Mouse (Mus musculus): ENCODE data around the gene Ngef. TPM values are rescaled to one million over a fixed set of nuclear protein-coding genes. Genes with fewer than 3 reads are reported as not detected.

Gene Ngef
- polyA plus RNA-seq, 1 experiment from 2014 or later, result 13.3 TPM

DNA sequence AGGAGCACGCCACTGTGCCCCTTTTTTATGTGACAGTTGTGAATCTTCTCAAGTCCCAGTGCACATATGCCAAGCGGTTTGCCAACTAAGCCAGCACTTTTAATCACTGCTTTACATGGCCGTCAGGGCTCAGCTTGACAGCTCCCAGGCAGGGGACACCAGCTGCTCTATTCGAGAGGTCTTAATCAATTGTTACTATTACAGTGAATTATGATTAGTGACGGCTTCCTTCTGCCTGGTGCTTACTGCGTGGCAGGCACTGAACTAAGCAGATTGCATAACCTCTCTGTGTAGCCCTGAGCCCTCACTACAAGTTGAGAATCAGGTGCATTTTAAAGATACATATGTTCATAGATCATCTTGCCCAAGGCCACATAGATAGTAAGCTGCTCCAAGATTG lies 683 bp upstream of the Ngef start:
- 25% methylated on average over 6 of the region's 6 CpGs for WGBS
- Histone ChIP-seq H3K9ac (ENCODE audit: low read depth, low read length) (0 out of 2 replicates have a peak overlapping the region, but pooled peaks have one; percentile 18), H3K9me3 (ENCODE audit: control insufficient read depth) (no peaks in the 10 kb centered on the region), H3K27me3 (replicated peaks; ENCODE audit: control insufficient read depth, insufficient read depth, low read length) (no peaks in the 10 kb centered on the region), H3K4me2 (replicated peaks; ENCODE audit: low read depth) (peak overlapping the region; percentile 68), H3K4me3 (ENCODE audit: low read depth, low read length) (peak overlapping the region; percentile 46), H3K4me1 (replicated peaks; ENCODE audit: control insufficient read depth, insufficient read depth, low read length) (peaks cover 5% of the 10 kb centered on the region), H3K27ac (ENCODE audit: low read depth, low read length) (peak overlapping the region; percentile 88), H3K36me3 (ENCODE audit: control insufficient read depth, insufficient read depth) (no peaks in the 10 kb centered on the region)
- ATAC-seq, result peak; percentile 32
- TF ChIP-seq CTCF (IDR thresholded peaks at IDR 0.05; ENCODE audit: low read depth), result no peak

- Histone ChIP-seq H3K9me3 (ENCODE audit: control insufficient read depth) (no peaks in the 10 kb centered on the region), H3K27me3 (replicated peaks; ENCODE audit: control insufficient read depth, insufficient read depth, low read length) (no peaks in the 10 kb centered on the region), H3K27ac (ENCODE audit: low read depth, low read length) (peak overlapping the region; percentile 90), H3K9ac (ENCODE audit: low read depth, low read length) (peak overlapping the region; percentile 57), H3K4me3 (ENCODE audit: low read depth, low read length) (peak overlapping the region; percentile 46), H3K36me3 (ENCODE audit: control insufficient read depth, insufficient read depth) (no peaks in the 10 kb centered on the region), H3K4me2 (replicated peaks; ENCODE audit: low read depth) (peak overlapping the region; percentile 68), H3K4me1 (replicated peaks; ENCODE audit: control insufficient read depth, insufficient read depth, low read length) (peaks cover 5% of the 10 kb centered on the region)
- WGBS, result 26% methylated on average over 5 of the region's 5 CpGs
- ATAC-seq, result peak; percentile 7; the same call in 1 of the 2 replicates
- TF ChIP-seq CTCF (IDR thresholded peaks at IDR 0.05; ENCODE audit: low read depth), result no peak
These were observed 409 bp downstream of the Ngef start for GRCm38 (mm10) chr1:87573261-87573660.

GRCm38 (mm10) chr1:87568398-87568797 lies 5.3 kb downstream of the Ngef start:
- peak; percentile 71 for TF ChIP-seq CTCF (IDR thresholded peaks at IDR 0.05; ENCODE audit: low read depth)
- WGBS, result 48% methylated on average over 6 of the region's 6 CpGs
- no peak for ATAC-seq

GRCm38 (mm10) chr1:87565760-87566159 lies 7.9 kb downstream of the Ngef start:
- peak; percentile 52 for ATAC-seq
- H3K9ac ChIP-seq (ENCODE audit: low read depth, low read length), result no peak overlapping the region
- WGBS, result 79% methylated on average over 8 of the region's 8 CpGs
- no peak overlapping the region for H3K4me2 ChIP-seq (replicated peaks; ENCODE audit: low read depth)
- H3K9me3 ChIP-seq (ENCODE audit: control insufficient read depth), result no peaks in the 10 kb centered on the region
- H3K27ac ChIP-seq (ENCODE audit: low read depth, low read length), result no peak overlapping the region
- H3K36me3 ChIP-seq (ENCODE audit: control insufficient read depth, insufficient read depth), result peaks cover 5% of the 10 kb centered on the region; the same call in 1 of the 2 replicates
- H3K4me3 ChIP-seq (ENCODE audit: low read depth, low read length), result no peak overlapping the region
- no peak for TF ChIP-seq CTCF (IDR thresholded peaks at IDR 0.05; ENCODE audit: low read depth)
- no peaks in the 10 kb centered on the region for H3K4me1 ChIP-seq (replicated peaks; ENCODE audit: control insufficient read depth, insufficient read depth, low read length)
- no peaks in the 10 kb centered on the region for H3K27me3 ChIP-seq (replicated peaks; ENCODE audit: control insufficient read depth, insufficient read depth, low read length)

More at GRCm38 (mm10) chr1:87568398-87568797, 5.3 kb downstream of the Ngef start:
- H3K27ac ChIP-seq (ENCODE audit: low read depth, low read length), result no peak overlapping the region
- no peak overlapping the region for H3K4me2 ChIP-seq (replicated peaks; ENCODE audit: low read depth)
- H3K9me3 ChIP-seq (ENCODE audit: control insufficient read depth), result no peaks in the 10 kb centered on the region
- H3K4me3 ChIP-seq (ENCODE audit: low read depth, low read length), result no peak overlapping the region
- no peaks in the 10 kb centered on the region for H3K27me3 ChIP-seq (replicated peaks; ENCODE audit: control insufficient read depth, insufficient read depth, low read length)
- H3K9ac ChIP-seq (ENCODE audit: low read depth, low read length), result no peak overlapping the region
- no peaks in the 10 kb centered on the region; the same call in 1 of the 2 replicates for H3K36me3 ChIP-seq (ENCODE audit: control insufficient read depth, insufficient read depth)
- H3K4me1 ChIP-seq (replicated peaks; ENCODE audit: control insufficient read depth, insufficient read depth, low read length), result peaks cover 5% of the 10 kb centered on the region; the same call in 1 of the 2 replicates

DNA sequence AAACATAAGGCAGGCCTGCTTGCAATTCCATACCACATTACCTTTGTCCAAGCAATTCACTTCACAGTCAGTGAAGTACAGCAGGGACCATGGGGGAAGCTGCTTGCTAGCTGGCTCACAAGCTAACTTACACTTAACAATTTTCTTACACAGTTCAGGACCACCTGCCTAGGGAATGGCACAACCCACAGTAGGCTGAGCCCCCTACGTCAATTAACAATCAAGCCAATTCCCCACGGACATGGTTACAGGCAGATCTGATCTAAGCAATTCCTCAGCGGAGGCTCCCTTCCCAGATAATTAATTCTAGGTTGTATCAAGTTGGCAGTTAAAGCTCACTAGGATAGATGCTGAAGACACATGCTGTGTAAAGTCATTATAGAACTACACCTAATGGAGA lies 10.7 kb downstream of the Ngef start:
- no peak overlapping the region for H3K4me2 ChIP-seq (replicated peaks; ENCODE audit: low read depth)
- no peak overlapping the region for H3K9ac ChIP-seq (ENCODE audit: low read depth, low read length)
- peaks cover 5% of the 10 kb centered on the region; the same call in 1 of the 2 replicates for H3K36me3 ChIP-seq (ENCODE audit: control insufficient read depth, insufficient read depth)
- TF ChIP-seq CTCF (IDR thresholded peaks at IDR 0.05; ENCODE audit: low read depth), result no peak
- WGBS, result 86% methylated on average over 3 of the region's 3 CpGs
- H3K27ac ChIP-seq (ENCODE audit: low read depth, low read length), result no peak overlapping the region
- no peak overlapping the region for H3K4me3 ChIP-seq (ENCODE audit: low read depth, low read length)
- no peak for ATAC-seq
- no peaks in the 10 kb centered on the region for H3K4me1 ChIP-seq (replicated peaks; ENCODE audit: control insufficient read depth, insufficient read depth, low read length)
- H3K9me3 ChIP-seq (ENCODE audit: control insufficient read depth), result no peaks in the 10 kb centered on the region
- H3K27me3 ChIP-seq (replicated peaks; ENCODE audit: control insufficient read depth, insufficient read depth, low read length), result no peaks in the 10 kb centered on the region

- TF ChIP-seq CTCF (IDR thresholded peaks at IDR 0.05; ENCODE audit: low read depth), result no peak
- 73% methylated on average over 1 of the region's 1 CpGs for WGBS
- no peak overlapping the region for H3K4me2 ChIP-seq (replicated peaks; ENCODE audit: low read depth)
- ATAC-seq, result no peak
- no peak overlapping the region for H3K9ac ChIP-seq (ENCODE audit: low read depth, low read length)
- H3K4me3 ChIP-seq (ENCODE audit: low read depth, low read length), result no peak overlapping the region
- 0 out of 2 replicates have a peak, but pooled peaks cover 3% of the 10 kb centered on the region for H3K4me1 ChIP-seq (replicated peaks; ENCODE audit: control insufficient read depth, insufficient read depth, low read length)
- no peaks in the 10 kb centered on the region for H3K27me3 ChIP-seq (replicated peaks; ENCODE audit: control insufficient read depth, insufficient read depth, low read length)
- no peak overlapping the region for H3K27ac ChIP-seq (ENCODE audit: low read depth, low read length)
- H3K36me3 ChIP-seq (ENCODE audit: control insufficient read depth, insufficient read depth), result no peaks in the 10 kb centered on the region; the same call in 1 of the 2 replicates
- H3K9me3 ChIP-seq (ENCODE audit: control insufficient read depth), result no peaks in the 10 kb centered on the region
These were observed 20.1 kb downstream of the Ngef start for GRCm38 (mm10) chr1:87553586-87553985.

Measured in intestine, postnatal 0 days (tissue).